Mouse (Mus musculus) neural tube, embryonic 14.5 days (tissue): Measurements from ENCODE around the gene Tnfaip8l1. TPM values are rescaled to one million over a fixed set of nuclear protein-coding genes. Genes with fewer than 3 reads are reported as not detected.

Experiments
- ATAC-seq: fragments of 200-750 bp; cut with Nextera tagmentation; 2 replicates; pipeline ENCODE4 v1.8.0; 2017; ENCODE audit warnings: low read depth, mild to moderate bottlenecking, moderate TSS enrichment, moderate library complexity
- H3K27ac ChIP-seq: fragments of 300-500 bp; sonication (generic); 2 replicates; pipeline ENCODE4 v1.5.1; 2014; ENCODE audit warnings: low read depth, mild to moderate bottlenecking, control low read depth, low read length, moderate library complexity, mixed read lengths
- H3K27me3 ChIP-seq: fragments of 300-500 bp; sonication (generic); 2 replicates; pipeline ENCODE4 v1.6.1; 2014; ENCODE audit warnings: low read length; ENCODE audit not compliant: control insufficient read depth, insufficient read depth
- H3K36me3 ChIP-seq: fragments of 300-500 bp; sonication (generic); 2 replicates; pipeline ENCODE4 v1.6.1; 2014; ENCODE audit warnings: low read length, mixed read lengths; ENCODE audit not compliant: control insufficient read depth, insufficient read depth
- H3K4me1 ChIP-seq: fragments of 300-500 bp; sonication (generic); 2 replicates; pipeline ENCODE4 v1.6.1; 2014; ENCODE audit warnings: low read length; ENCODE audit not compliant: control insufficient read depth, insufficient read depth
- H3K4me2 ChIP-seq: fragments of 300-500 bp; sonication (generic); 2 replicates; pipeline ENCODE4 v1.6.1; 2014; ENCODE audit warnings: mild to moderate bottlenecking, low read depth, low read length, control low read depth
- H3K4me3 ChIP-seq: fragments of 300-500 bp; sonication (generic); 2 replicates; pipeline ENCODE4 v1.5.1; 2014; ENCODE audit warnings: low read depth, low read length, control low read depth, mixed read lengths
- H3K9ac ChIP-seq: fragments of 300-500 bp; sonication (generic); replicated peaks from 2 replicates; pipeline ENCODE4 v1.6.1; 2014; ENCODE audit warnings: low read depth, mild to moderate bottlenecking, control low read depth, low read length, mixed read lengths
- H3K9me3 ChIP-seq: fragments of 300-500 bp; sonication (generic); 2 replicates; pipeline ENCODE4 v1.6.1; 2016; ENCODE audit warnings: low read length; ENCODE audit not compliant: control insufficient read depth
- WGBS: fragments of 180-500 bp; shearing (Covaris S2); extraction: QIAGEN DNeasy Blood & Tissue Kit; methylation state at CpG from one replicate; pipeline ENCODE4 v1.1.7; 2014; 5-methylcytosine and 5-hydroxymethylcytosine counted together
- polyA plus RNA-seq: library from polyadenylated mRNA; unstranded; fragments of >200 nt; fragmentation: Nextera tagmentation; extraction: Ambion mirVana; gene quantifications from 2 replicates; pipeline ENCODE4 v1.2.1, GENCODE M21; 2014

Gene Tnfaip8l1
- polyA plus RNA-seq, 1 experiment from 2014 or later = 9.2 TPM

- H3K4me3 ChIP-seq = peak overlapping the region; percentile 12; the same call in 1 of the 2 replicates
- WGBS = 50% methylated on average over 38 of the region's 59 CpGs
Observed at GRCm38 (mm10) chr17:56123681-56124340, 38.5 kb upstream of the Tnfaip8l1 start.

GRCm38 (mm10) chr17:56124377-56125275 lies 37.7 kb upstream of the Tnfaip8l1 start:
- no peak for ATAC-seq
- Histone ChIP-seq H3K4me1 (no peaks in the 10 kb centered on the region), H3K36me3 (peaks cover 34% of the 10 kb centered on the region), H3K4me2 (peak overlapping the region; percentile 31), H3K9me3 (peaks cover 8% of the 10 kb centered on the region), H3K27ac (no peak overlapping the region), H3K4me3 (peak overlapping the region; percentile 12; the same call in 1 of the 2 replicates), H3K27me3 (peaks cover 40% of the 10 kb centered on the region), H3K9ac (no peak overlapping the region)
- 10% methylated on average over 55 of the region's 59 CpGs for WGBS

More at GRCm38 (mm10) chr17:56123681-56124340, 38.5 kb upstream of the Tnfaip8l1 start:
- peaks cover 8% of the 10 kb centered on the region for H3K9me3 ChIP-seq
- ATAC-seq = no peak
- H3K36me3 ChIP-seq = peaks cover 34% of the 10 kb centered on the region
- no peak overlapping the region for H3K27ac ChIP-seq
- H3K4me1 ChIP-seq = no peaks in the 10 kb centered on the region
- H3K9ac ChIP-seq = no peak overlapping the region
- no peak overlapping the region; the same call in 1 of the 2 replicates for H3K4me2 ChIP-seq
- H3K27me3 ChIP-seq = peaks cover 44% of the 10 kb centered on the region

- 94% methylated on average over 4 of the region's 4 CpGs for WGBS
- Histone ChIP-seq H3K27me3 (peaks cover 33% of the 10 kb centered on the region), H3K9ac (no peak overlapping the region), H3K36me3 (peaks cover 35% of the 10 kb centered on the region), H3K9me3 (peaks cover 8% of the 10 kb centered on the region), H3K4me3 (no peak overlapping the region), H3K4me1 (no peaks in the 10 kb centered on the region), H3K4me2 (no peak overlapping the region), H3K27ac (no peak overlapping the region)
- no peak for ATAC-seq
Observed at GRCm38 (mm10) chr17:56125276-56125630, 37.0 kb upstream of the Tnfaip8l1 start.

GRCm38 (mm10) chr17:56126175-56126574 lies 36.1 kb upstream of the Tnfaip8l1 start:
- no peak for ATAC-seq
- peaks cover 44% of the 10 kb centered on the region for H3K36me3 ChIP-seq
- no peak overlapping the region for H3K9ac ChIP-seq
- H3K4me3 ChIP-seq = no peak overlapping the region
- H3K4me1 ChIP-seq = no peaks in the 10 kb centered on the region
- H3K4me2 ChIP-seq = no peak overlapping the region
- H3K27me3 ChIP-seq = peaks cover 24% of the 10 kb centered on the region
- peaks cover 8% of the 10 kb centered on the region for H3K9me3 ChIP-seq
- H3K27ac ChIP-seq = no peak overlapping the region
- WGBS = 72% methylated on average over 11 of the region's 11 CpGs

- no peak overlapping the region for H3K9ac ChIP-seq
- ATAC-seq = no peak
- H3K27me3 ChIP-seq = peaks cover 13% of the 10 kb centered on the region
- H3K4me1 ChIP-seq = no peaks in the 10 kb centered on the region
- WGBS = 82% methylated on average over 15 of the region's 15 CpGs
- H3K9me3 ChIP-seq = no peaks in the 10 kb centered on the region
- no peak overlapping the region for H3K4me3 ChIP-seq
- no peak overlapping the region for H3K4me2 ChIP-seq
- H3K27ac ChIP-seq = no peak overlapping the region
- H3K36me3 ChIP-seq = peaks cover 48% of the 10 kb centered on the region
Observed at GRCm38 (mm10) chr17:56128246-56128645, 34.0 kb upstream of the Tnfaip8l1 start.

- peaks cover 15% of the 10 kb centered on the region; the same call in 1 of the 2 replicates for H3K4me1 ChIP-seq
- H3K9me3 ChIP-seq = no peaks in the 10 kb centered on the region
- no peaks in the 10 kb centered on the region for H3K27me3 ChIP-seq
- peaks cover 35% of the 10 kb centered on the region for H3K36me3 ChIP-seq
- H3K27ac ChIP-seq = no peak overlapping the region
- no peak overlapping the region for H3K4me2 ChIP-seq
- H3K9ac ChIP-seq = no peak overlapping the region
- WGBS = 90% methylated on average over 10 of the region's 10 CpGs
- H3K4me3 ChIP-seq = no peak overlapping the region
- ATAC-seq = no peak
Observed at GRCm38 (mm10) chr17:56131136-56131535, 31.1 kb upstream of the Tnfaip8l1 start.

- H3K9ac ChIP-seq = no peak overlapping the region
- no peaks in the 10 kb centered on the region for H3K27me3 ChIP-seq
- WGBS = 43% methylated on average over 7 of the region's 7 CpGs
- no peak overlapping the region for H3K4me2 ChIP-seq
- ATAC-seq = 0 out of 2 replicates have a peak, but pooled peaks have one; percentile 13
- H3K27ac ChIP-seq = no peak overlapping the region
- peaks cover 15% of the 10 kb centered on the region; the same call in 1 of the 2 replicates for H3K4me1 ChIP-seq
- H3K4me3 ChIP-seq = no peak overlapping the region
- H3K36me3 ChIP-seq = peaks cover 29% of the 10 kb centered on the region
- H3K9me3 ChIP-seq = no peaks in the 10 kb centered on the region
Observed at GRCm38 (mm10) chr17:56131814-56132213, 30.5 kb upstream of the Tnfaip8l1 start.

GRCm38 (mm10) chr17:56132661-56133060 lies 29.6 kb upstream of the Tnfaip8l1 start:
- H3K4me3 ChIP-seq = no peak overlapping the region

More at GRCm38 (mm10) chr17:56132661-56133060, 29.6 kb upstream of the Tnfaip8l1 start:
- Histone ChIP-seq H3K36me3 (peaks cover 22% of the 10 kb centered on the region), H3K9ac (no peak overlapping the region), H3K4me2 (no peak overlapping the region), H3K4me1 (peaks cover 20% of the 10 kb centered on the region; the same call in 1 of the 2 replicates), H3K27ac (no peak overlapping the region), H3K9me3 (no peaks in the 10 kb centered on the region), H3K27me3 (no peaks in the 10 kb centered on the region)
- WGBS = 4% methylated on average over 14 of the region's 14 CpGs
- peak; percentile 10; the same call in 1 of the 2 replicates for ATAC-seq
